Mouse (Mus musculus) layer of hippocampus, adult 18-20 months (tissue): ENCODE data around the gene Fam83b. TPM values are rescaled to one million over a fixed set of nuclear protein-coding genes. Genes with fewer than 3 reads are reported as not detected.

Experiments used
- DNase-seq, 2 experiments: peaks; one replicate each; pipeline ENCODE4 v3.0.0; 2022; ENCODE audit warnings: low spot score in 2 of 2
- long read RNA-seq: library from polyadenylated mRNA; stranded (forward); transcript quantifications from one replicate; pipeline ENCODE4 v2.0.0, GENCODE M21; 2021
- total RNA-seq, 2 experiments: library from RNA; stranded (reverse); gene quantifications; 2 replicates each; pipeline ENCODE4 v1.2.3; 2021

Fam83b gene
- total RNA-seq = under 1 TPM; 0.10 TPM
- long read RNA-seq = 0 reads

- no peak for DNase-seq
Observed at GRCm38 (mm10) chr9:76566515-76567280, at the start of gene Fam83b. Fam83b (minus strand) TSS chr9:76567116.

- no peak for DNase-seq
Observed at GRCm38 (mm10) chr9:76614165-76614564, 47.2 kb upstream of the Fam83b start.

GRCm38 (mm10) chr9:76603744-76604143 lies 36.8 kb upstream of the Fam83b start:
- DNase-seq = no peak

- no peak for DNase-seq
Observed at GRCm38 (mm10) chr9:76602874-76603273, 36.0 kb upstream of the Fam83b start.

- no peak for DNase-seq
Observed at GRCm38 (mm10) chr9:76597395-76597794, 30.5 kb upstream of the Fam83b start.

- no peak for DNase-seq
Observed at GRCm38 (mm10) chr9:76593841-76594240, 26.9 kb upstream of the Fam83b start.

- no peak for DNase-seq
Observed at GRCm38 (mm10) chr9:76583943-76584342, 17.0 kb upstream of the Fam83b start.

GRCm38 (mm10) chr9:76581966-76582365 lies 15.1 kb upstream of the Fam83b start:
- no peak for DNase-seq

- no peak for DNase-seq
Observed at GRCm38 (mm10) chr9:76567281-76567655, 352 bp upstream of the Fam83b start.

- peak in 1 of 2 experiments; percentile 12 for DNase-seq
Observed at GRCm38 (mm10) chr9:76565656-76566055, 1.3 kb downstream of the Fam83b start.

- DNase-seq = no peak
Observed at GRCm38 (mm10) chr9:76564071-76564470, 2.8 kb downstream of the Fam83b start.

GRCm38 (mm10) chr9:76562794-76563193 lies 4.1 kb downstream of the Fam83b start:
- no peak for DNase-seq

GRCm38 (mm10) chr9:76559240-76559639 lies 7.7 kb downstream of the Fam83b start:
- DNase-seq = no peak

GRCm38 (mm10) chr9:76553758-76554157 lies 13.2 kb downstream of the Fam83b start:
- no peak for DNase-seq

- DNase-seq = no peak
Observed at GRCm38 (mm10) chr9:76553115-76553514, 13.8 kb downstream of the Fam83b start.

- no peak for DNase-seq
Observed at GRCm38 (mm10) chr9:76546714-76547113, 20.2 kb downstream of the Fam83b start.

GRCm38 (mm10) chr9:76540684-76541083 lies 26.2 kb downstream of the Fam83b start:
- DNase-seq = no peak

GRCm38 (mm10) chr9:76539953-76540621 lies 26.8 kb downstream of the Fam83b start:
- DNase-seq = no peak

- no peak for DNase-seq
Observed at GRCm38 (mm10) chr9:76539271-76539670, 27.6 kb downstream of the Fam83b start.

GRCm38 (mm10) chr9:76536032-76536431 lies 30.9 kb downstream of the Fam83b start:
- DNase-seq = no peak

GRCm38 (mm10) chr9:76532403-76532802 lies 34.5 kb downstream of the Fam83b start:
- DNase-seq = no peak

- no peak for DNase-seq
Observed at GRCm38 (mm10) chr9:76531368-76531767, 35.5 kb downstream of the Fam83b start.

- no peak for DNase-seq
Observed at GRCm38 (mm10) chr9:76525592-76525991, 41.3 kb downstream of the Fam83b start.
